Mouse (Mus musculus) liver, embryonic 14.5 days (tissue): ENCODE results near the gene Ccdc51. TPM values are rescaled to one million over a fixed set of nuclear protein-coding genes. Genes with fewer than 3 reads are reported as not detected.

Experiments
- ATAC-seq: fragments of 200-750 bp; cut with Nextera tagmentation; 2 replicates; pipeline ENCODE4 v1.8.0; 2017; ENCODE audit warnings: moderate number of reproducible peaks, mild to moderate bottlenecking, moderate library complexity; ENCODE audit not compliant: insufficient read depth
- DNase-seq, 3 experiments: peaks; one replicate each; pipeline ENCODE4 v3.0.0-alpha.2; 2012 to 2013; ENCODE audit warnings: low read depth in 3 of 3, low spot score in 3 of 3
- H3K27ac ChIP-seq: fragments of 300-500 bp; sonication (generic); 2 replicates; pipeline ENCODE4 v1.5.1; 2014; ENCODE audit warnings: moderate library complexity, mild to moderate bottlenecking, control low read depth, inconsistent platforms
- H3K27me3 ChIP-seq: fragments of 300-500 bp; sonication (generic); 2 replicates; pipeline ENCODE4 v1.6.1; 2014; ENCODE audit warnings: mild to moderate bottlenecking, low read length, moderate library complexity; ENCODE audit not compliant: control insufficient read depth, insufficient read depth
- H3K36me3 ChIP-seq: fragments of 300-500 bp; sonication (generic); replicated peaks from 2 replicates; pipeline ENCODE4 v1.6.1; 2014; ENCODE audit warnings: low read depth; ENCODE audit not compliant: control insufficient read depth, insufficient read depth
- H3K4me1 ChIP-seq, 2 experiments: fragments of 200-500 bp in 1 of 2; fragments of 300-500 bp in 1 of 2; sonication (generic) in 1 of 2; replicated peaks; 2 replicates each; pipeline ENCODE4 v1.6.1; 2012 to 2014; ENCODE audit warnings: antibody characterized with exemption in 1 of 2, inconsistent platforms in 1 of 2, low read length in 1 of 2; ENCODE audit not compliant: control insufficient read depth in 2 of 2, insufficient read depth in 2 of 2
- H3K4me2 ChIP-seq: fragments of 300-500 bp; sonication (generic); 2 replicates; pipeline ENCODE4 v1.6.1; 2014; ENCODE audit warnings: low read depth, mild to moderate bottlenecking, control low read depth, moderate library complexity
- H3K4me3 ChIP-seq, 2 experiments: fragments of 200-500 bp in 1 of 2; fragments of 300-500 bp in 1 of 2; sonication (generic) in 1 of 2; 2 replicates each; pipeline ENCODE4 v1.5.1; 2012 to 2014; ENCODE audit warnings: low read depth in 2 of 2, low read length in 2 of 2, mild to moderate bottlenecking in 2 of 2, control low read depth in 1 of 2, inconsistent platforms in 1 of 2, moderate library complexity in 1 of 2; ENCODE audit not compliant: insufficient read depth in 1 of 2
- H3K9ac ChIP-seq: fragments of 300-500 bp; sonication (generic); replicated peaks from 2 replicates; pipeline ENCODE4 v1.6.1; 2014; ENCODE audit warnings: mild to moderate bottlenecking, control low read depth, moderate library complexity
- H3K9me3 ChIP-seq: fragments of 300-500 bp; sonication (generic); 2 replicates; pipeline ENCODE4 v1.6.1; 2016; ENCODE audit warnings: low read length, mixed read lengths; ENCODE audit not compliant: control insufficient read depth
- CTCF ChIP-seq: IDR thresholded peaks from 2 replicates; pipeline ENCODE4 v1.5.1; 2016; ENCODE audit warnings: antibody characterized with exemption, low read depth, control low read depth
- EP300 ChIP-seq: IDR thresholded peaks from 2 replicates; pipeline ENCODE4 v1.6.1; 2016; ENCODE audit warnings: antibody characterized with exemption, low read depth
- WGBS: fragments of 180-500 bp; shearing (Covaris S2); extraction: QIAGEN DNeasy Blood & Tissue Kit; methylation state at CpG from one replicate; pipeline ENCODE4 v1.1.7; 2014; ENCODE audit not compliant: insufficient replicate concordance; 5-methylcytosine and 5-hydroxymethylcytosine counted together
- polyA plus RNA-seq, 2 experiments: library from polyadenylated mRNA; depleted of rRNA in 1 of 2; stranded (reverse) in 1 of 2; unstranded in 1 of 2; fragments of >200 nt; fragmentation: Nextera tagmentation in 1 of 2; extraction: Ambion mirVana in 1 of 2; gene quantifications; 2 replicates each; pipeline versions ENCODE4 v1.2.1 to v1.2.3; 2012 to 2014

The Ccdc51 gene
- polyA plus RNA-seq, 2 experiments: 7.1 to 12.1 TPM

DNA sequence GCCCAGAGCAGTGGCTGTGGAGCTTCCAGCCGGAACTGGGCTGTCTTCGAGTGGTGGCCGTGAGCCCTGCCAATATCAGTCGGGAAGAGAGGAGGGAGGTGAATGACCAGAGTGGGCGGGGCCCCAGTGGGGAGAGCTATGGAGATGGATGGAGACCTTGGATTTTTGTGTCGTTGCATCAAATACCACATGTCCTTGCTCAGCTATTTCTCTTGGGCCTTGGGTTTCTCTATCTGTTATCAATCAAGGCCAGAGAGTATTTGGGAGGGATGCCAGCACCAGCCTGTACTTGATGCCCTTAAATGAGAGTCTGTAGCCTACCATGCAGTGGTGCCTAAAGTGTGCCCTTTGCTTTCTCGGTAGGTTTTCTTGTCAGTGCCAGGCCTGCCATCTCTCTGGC is 21.0 kb downstream of the Ccdc51 start:
- Histone ChIP-seq H3K27me3 (no peaks in the 10 kb centered on the region), H3K36me3 (no peaks in the 10 kb centered on the region), H3K27ac (no peak overlapping the region), H3K4me2 (no peak overlapping the region), H3K4me1 (peaks cover 0 to 5% of the 10 kb centered on the region in 2 experiments; a peak in 1 of 4 replicates), H3K9ac (no peak overlapping the region), H3K4me3 (no peak overlapping the region), H3K9me3 (no peaks in the 10 kb centered on the region)
- no peak for ATAC-seq
- WGBS: 58% methylated on average over 7 of the region's 7 CpGs
- no peak for DNase-seq
- TF ChIP-seq EP300 (no peak), CTCF (no peak)

DNA sequence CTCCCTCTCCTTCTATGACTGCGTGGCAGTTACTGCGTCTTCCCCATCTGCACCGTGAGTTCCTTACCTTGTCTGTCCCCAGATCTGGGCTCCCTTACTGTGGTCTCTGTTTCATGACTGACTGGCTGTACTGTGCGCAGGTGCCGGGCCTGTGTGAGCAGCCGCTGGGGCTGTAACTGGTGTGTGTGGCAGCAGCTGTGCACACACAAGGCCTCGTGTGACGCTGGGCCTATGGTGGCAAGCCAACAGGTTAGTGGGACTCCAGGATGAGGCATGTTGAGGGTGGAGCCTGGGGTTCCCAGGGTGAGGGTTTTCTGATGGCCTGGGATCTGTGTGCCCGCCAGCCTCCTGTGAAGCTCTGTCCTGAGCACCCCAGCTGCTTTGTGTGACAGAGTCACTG is 21.8 kb downstream of the Ccdc51 start:
- no peaks in the 10 kb centered on the region for H3K4me1 ChIP-seq
- H3K27me3 ChIP-seq: no peaks in the 10 kb centered on the region
- H3K9me3 ChIP-seq: no peaks in the 10 kb centered on the region
- no peak overlapping the region for H3K4me2 ChIP-seq
- H3K9ac ChIP-seq: no peak overlapping the region
- H3K27ac ChIP-seq: no peak overlapping the region
- WGBS: 73% methylated on average over 9 of the region's 9 CpGs
- H3K4me3 ChIP-seq: no peak overlapping the region
- H3K36me3 ChIP-seq: no peaks in the 10 kb centered on the region
- ATAC-seq (no peak), DNase-seq (no peak)
- no peak for TF ChIP-seq CTCF
- TF ChIP-seq EP300: no peak

DNA sequence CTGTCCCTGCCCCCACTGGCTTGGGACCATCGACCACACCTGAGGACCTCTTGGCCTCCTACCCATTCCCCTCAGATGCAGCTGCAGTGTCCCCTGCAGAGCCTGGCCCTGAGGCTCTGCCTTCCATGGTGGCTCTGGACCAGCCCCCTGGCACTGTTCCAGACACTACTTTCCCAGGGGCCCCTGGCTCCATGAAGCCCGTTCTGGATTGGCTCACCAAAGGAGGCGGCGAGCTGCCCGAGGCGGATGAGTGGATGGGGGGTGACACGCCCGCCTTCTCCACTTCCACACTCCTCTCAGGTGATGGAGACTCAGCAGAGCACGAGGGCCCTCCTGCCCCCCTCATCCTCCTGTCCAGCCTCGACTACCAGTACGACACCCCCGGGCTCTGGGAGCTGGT is 22.7 kb downstream of the Ccdc51 start:
- no peak for DNase-seq

DNA sequence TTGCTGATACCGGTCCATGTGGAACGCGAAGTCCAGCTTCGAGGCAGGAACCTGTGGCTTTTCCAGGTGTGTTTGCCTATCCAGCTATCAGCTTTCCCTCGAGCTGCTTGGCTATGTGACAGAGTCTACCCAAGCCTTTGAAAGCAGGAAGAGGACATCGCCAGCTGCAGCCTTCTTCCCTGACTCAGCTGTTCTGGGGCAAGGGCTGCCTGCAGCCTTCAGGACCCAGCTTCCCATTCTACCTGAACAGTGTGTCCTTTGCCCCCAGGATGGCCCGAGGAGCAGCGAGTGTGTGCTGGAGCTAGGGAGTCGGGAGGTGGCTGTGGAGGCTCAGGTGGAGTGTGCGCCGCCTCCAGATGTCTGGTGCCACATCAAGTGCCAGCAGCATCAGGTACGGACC is 23.4 kb downstream of the Ccdc51 start:
- H3K4me1 ChIP-seq: no peaks in the 10 kb centered on the region
- no peaks in the 10 kb centered on the region for H3K36me3 ChIP-seq
- H3K4me2 ChIP-seq: no peak overlapping the region
- no peak overlapping the region for H3K4me3 ChIP-seq
- TF ChIP-seq EP300: no peak
- TF ChIP-seq CTCF: no peak
- no peak for ATAC-seq
- no peak overlapping the region for H3K27ac ChIP-seq
- DNase-seq: no peak
- H3K9ac ChIP-seq: no peak overlapping the region
- H3K27me3 ChIP-seq: no peaks in the 10 kb centered on the region
- WGBS: 71% methylated on average over 12 of the region's 12 CpGs
- no peaks in the 10 kb centered on the region for H3K9me3 ChIP-seq

More for the DNA sequence above, 22.7 kb downstream of the Ccdc51 start:
- no peaks in the 10 kb centered on the region for H3K9me3 ChIP-seq
- H3K9ac ChIP-seq: no peak overlapping the region
- TF ChIP-seq EP300: no peak
- TF ChIP-seq CTCF: no peak
- no peaks in the 10 kb centered on the region for H3K27me3 ChIP-seq
- H3K4me1 ChIP-seq: no peaks in the 10 kb centered on the region
- no peak overlapping the region for H3K27ac ChIP-seq
- no peak overlapping the region for H3K4me3 ChIP-seq
- no peak; the same call in 1 of the 2 replicates for ATAC-seq
- 73% methylated on average over 12 of the region's 12 CpGs for WGBS
- H3K4me2 ChIP-seq: no peak overlapping the region
- no peaks in the 10 kb centered on the region for H3K36me3 ChIP-seq

DNA sequence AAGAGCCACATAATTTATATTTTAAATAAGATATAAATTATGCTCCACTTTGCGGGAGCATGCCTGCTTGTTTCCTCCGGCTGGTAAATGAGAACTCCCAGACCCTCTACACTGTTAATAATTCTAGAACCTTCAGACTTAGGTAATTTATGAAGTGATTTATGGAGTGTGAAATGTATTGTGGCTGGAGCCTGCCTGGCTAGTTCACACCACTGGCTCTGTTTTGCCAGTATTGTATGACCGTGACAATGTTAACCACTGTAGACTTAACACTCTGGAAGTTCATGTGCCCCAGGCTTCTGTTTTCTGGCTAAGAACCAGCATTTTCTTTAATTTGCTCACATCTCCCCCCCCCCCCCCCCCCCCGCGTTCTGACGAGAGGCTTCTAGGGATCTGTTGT is 25.0 kb downstream of the Ccdc51 start:
- Histone ChIP-seq H3K36me3 (no peaks in the 10 kb centered on the region), H3K4me3 (no peak overlapping the region)

More for the DNA sequence above, 25.0 kb downstream of the Ccdc51 start:
- Histone ChIP-seq H3K27ac (no peak overlapping the region), H3K9ac (no peak overlapping the region), H3K4me1 (no peaks in the 10 kb centered on the region), H3K27me3 (no peaks in the 10 kb centered on the region), H3K4me2 (no peak overlapping the region), H3K9me3 (no peaks in the 10 kb centered on the region)
- no peak for TF ChIP-seq EP300
- TF ChIP-seq CTCF: no peak
- ATAC-seq (no peak), DNase-seq (no peak)
- 55% methylated on average over 6 of the region's 6 CpGs for WGBS
